In the genomic region with DNA sequence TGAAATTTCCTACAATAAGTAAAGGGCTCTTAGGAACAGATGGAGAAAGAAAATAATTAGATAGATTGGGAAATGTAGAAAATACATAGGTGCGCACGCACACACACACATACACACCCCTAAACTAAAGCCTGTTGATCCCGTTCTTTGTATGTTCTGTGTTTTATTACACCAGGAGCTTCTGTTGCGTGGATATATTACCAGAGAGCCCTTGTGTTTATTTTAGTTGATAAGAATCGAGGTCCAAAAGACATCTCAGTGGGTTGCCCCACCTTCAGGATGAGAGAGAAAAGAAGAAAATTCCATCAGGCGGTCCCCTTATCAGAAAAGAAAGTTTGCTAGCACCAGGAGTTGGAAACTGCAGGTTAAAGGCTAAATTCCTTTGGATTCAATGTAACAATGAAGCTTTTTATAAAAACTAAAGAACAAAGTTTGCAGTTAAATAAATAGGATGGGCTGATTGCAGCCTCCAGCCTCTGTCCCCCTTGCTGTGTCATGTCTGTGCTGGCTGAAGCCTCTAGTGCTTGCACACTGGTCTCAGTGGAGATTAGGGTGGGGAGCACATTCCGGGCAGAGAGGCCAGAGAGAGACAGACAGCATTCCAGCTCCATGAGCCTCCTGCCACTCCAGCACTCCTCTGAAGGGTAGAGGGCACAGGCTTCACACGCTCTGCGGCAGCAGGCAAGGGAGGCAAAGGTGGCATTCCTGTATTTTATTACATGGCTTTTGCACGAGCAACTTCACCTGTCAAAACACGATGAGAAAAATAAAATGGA, we compare ENCODE assay signal across 10 mouse cellular contexts. TPM values are rescaled to one million over a fixed set of nuclear protein-coding genes. Genes with fewer than 3 reads are reported as not detected.
DNase-seq lines count a peak whose midpoint lies in the region; ATAC-seq lines count a peak whose summit lies in the region.
"Had no signal": no experiment of that assay in that cellular context is flagged by ENCODE, and none has a peak within 500 bp of the region (broad histone marks: within the 10 kb centered on the region; RNA-seq: fewer than 3 reads in every experiment).

No protein-coding gene starts in this region.

- H3K4me1 ChIP-seq in heart, embryonic 10.5 days = peaks cover 12% of the 10 kb centered on the region
- peaks cover 17% of the 10 kb centered on the region; the same call in 1 of the 2 replicates for H3K4me1 ChIP-seq in lung, embryonic 15.5 days
- no peaks in the 10 kb centered on the region for H3K4me1 ChIP-seq in midbrain, embryonic 14.5 days (ENCODE audit: control insufficient read depth, insufficient read depth, low read length)

- no peaks in the 10 kb centered on the region for H3K27me3 ChIP-seq in heart, embryonic 10.5 days (ENCODE audit: insufficient read depth, poor library complexity, severe bottlenecking)
- H3K27me3 ChIP-seq in lung, embryonic 15.5 days = no peaks in the 10 kb centered on the region
- no peaks in the 10 kb centered on the region for H3K27me3 ChIP-seq in midbrain, embryonic 14.5 days (ENCODE audit: control insufficient read depth, insufficient read depth, low read length)
- H3K27me3 ChIP-seq: Patski had no signal

- DNase-seq in testis, postnatal 10 days (ENCODE audit: low spot score) = peak; percentile 41
- no peak for DNase-seq in testis, postnatal 14 days (ENCODE audit: low spot score)
- peak; percentile 82 for DNase-seq in heart, embryonic 10.5 days (ENCODE audit: low spot score)
- DNase-seq in MN1 (ENCODE audit: low spot score) = no peak
- no peak for DNase-seq in spleen, postnatal 4 days (ENCODE audit: low spot score in 2 of 2)
- no peak for DNase-seq in midbrain, embryonic 14.5 days
- DNase-seq: cerebellum, adult 9-10 months; right cerebral cortex, postnatal 25 days had no signal

- H3K27ac ChIP-seq in heart, embryonic 10.5 days = peak overlapping the region; percentile 56; the same call in 1 of the 2 replicates
- peak overlapping the region; percentile 8 for H3K27ac ChIP-seq in lung, embryonic 15.5 days
- no peak overlapping the region for H3K27ac ChIP-seq in midbrain, embryonic 14.5 days (replicated peaks; ENCODE audit: low read depth, low read length)

- no peak overlapping the region for H3K9ac ChIP-seq in lung, embryonic 15.5 days
- no peak overlapping the region for H3K9ac ChIP-seq in midbrain, embryonic 14.5 days (replicated peaks; ENCODE audit: low read length)

- H3K9me3 ChIP-seq in heart, embryonic 10.5 days = no peaks in the 10 kb centered on the region
- no peaks in the 10 kb centered on the region for H3K9me3 ChIP-seq in lung, embryonic 15.5 days
- no peaks in the 10 kb centered on the region for H3K9me3 ChIP-seq in midbrain, embryonic 14.5 days (ENCODE audit: control insufficient read depth, low read length)

- no peak overlapping the region for H3K4me3 ChIP-seq in heart, embryonic 10.5 days
- no peak overlapping the region for H3K4me3 ChIP-seq in lung, embryonic 15.5 days
- H3K4me3 ChIP-seq in midbrain, embryonic 14.5 days (replicated peaks; ENCODE audit: low read depth, low read length) = no peak overlapping the region

- ATAC-seq in lung, embryonic 15.5 days (ENCODE audit: borderline replicate concordance, extremely low read depth, low FRiP score, low TSS enrichment) = peak; percentile 67; the same call in 1 of the 2 replicates
- no peak for ATAC-seq in midbrain, embryonic 14.5 days (ENCODE audit: low FRiP score, low TSS enrichment)
- ATAC-seq: Patski had no signal

- no peaks in the 10 kb centered on the region for H3K36me3 ChIP-seq in heart, embryonic 10.5 days
- no peaks in the 10 kb centered on the region for H3K36me3 ChIP-seq in lung, embryonic 15.5 days
- H3K36me3 ChIP-seq in midbrain, embryonic 14.5 days (ENCODE audit: control insufficient read depth, insufficient read depth, low read length) = no peaks in the 10 kb centered on the region

- H3K4me2 ChIP-seq in lung, embryonic 15.5 days = no peak overlapping the region
- no peak overlapping the region for H3K4me2 ChIP-seq in midbrain, embryonic 14.5 days (ENCODE audit: low read length)

- WGBS in heart, embryonic 10.5 days = 43% methylated on average over 11 of the region's 11 CpGs
- 27% methylated on average over 11 of the region's 11 CpGs for WGBS in lung, embryonic 15.5 days
- 65% methylated on average over 11 of the region's 11 CpGs for WGBS in midbrain, embryonic 14.5 days

RNA-seq across cellular contexts. Expression of a gene that starts 21.8 kb away (rescaled TPM):
- not detected in 2 replicates for polyA plus RNA-seq in heart, embryonic 10.5 days (2016; fragmentation: Nextera tagmentation; extraction: Ambion mirVana)
- not detected in 2 replicates for polyA plus RNA-seq in lung, embryonic 15.5 days (2015; fragmentation: Nextera tagmentation; extraction: Ambion mirVana)
- polyA plus RNA-seq in midbrain, embryonic 14.5 days (2014; fragmentation: Nextera tagmentation; extraction: Ambion mirVana) = not detected in 2 replicates
- polyA plus RNA-seq: Patski had no signal

Comparison
In these comparisons a context has a peak if more than half of its experiments do, and no peak if none do; other contexts are left out.
1. DNase-seq: peak in testis, postnatal 10 days (single experiment) and heart, embryonic 10.5 days (single experiment); none in testis, postnatal 14 days (single experiment), MN1 (single experiment), spleen, postnatal 4 days (0 of 2) and midbrain, embryonic 14.5 days (single experiment).